Mouse (Mus musculus): ENCODE measurements around the gene Nxph1.

DNA sequence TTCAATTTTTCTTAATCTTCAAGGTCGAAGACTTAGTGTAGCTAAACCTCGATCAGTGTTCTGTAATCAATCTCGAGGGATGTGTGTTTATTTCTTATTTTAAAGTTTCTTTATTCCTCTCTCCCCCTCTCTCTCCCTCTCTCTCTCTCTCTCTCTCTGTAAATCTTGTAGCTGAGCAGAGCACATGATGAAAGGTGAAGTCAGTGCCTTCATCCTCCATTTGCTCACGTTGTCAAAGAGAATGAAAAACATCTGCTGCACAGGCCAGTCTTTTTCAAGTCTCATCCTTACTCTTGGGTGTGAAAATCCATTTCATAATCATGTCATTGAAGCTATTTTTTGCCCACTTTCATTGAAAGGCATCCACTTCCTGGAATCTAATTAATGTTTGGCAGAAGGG lies 12.1 kb upstream of the Nxph1 start:
- TF ChIP-seq CTCF (IDR thresholded peaks at IDR 0.05) (no peak), EP300 (IDR thresholded peaks at IDR 0.05) (no peak)
